Mouse (Mus musculus) E14TG2a.4 (cell line): ENCODE data around the gene Strn.

Experiments used
- CTCF ChIP-seq: conservative IDR thresholded peaks from 2 replicates; pipeline ENCODE4 v1.5.1; 2014; ENCODE audit warnings: low read length
- POU5F1 ChIP-seq: IDR thresholded peaks from 2 replicates; pipeline ENCODE4 v1.6.1; 2014; ENCODE audit warnings: low read length, borderline replicate concordance

DNA sequence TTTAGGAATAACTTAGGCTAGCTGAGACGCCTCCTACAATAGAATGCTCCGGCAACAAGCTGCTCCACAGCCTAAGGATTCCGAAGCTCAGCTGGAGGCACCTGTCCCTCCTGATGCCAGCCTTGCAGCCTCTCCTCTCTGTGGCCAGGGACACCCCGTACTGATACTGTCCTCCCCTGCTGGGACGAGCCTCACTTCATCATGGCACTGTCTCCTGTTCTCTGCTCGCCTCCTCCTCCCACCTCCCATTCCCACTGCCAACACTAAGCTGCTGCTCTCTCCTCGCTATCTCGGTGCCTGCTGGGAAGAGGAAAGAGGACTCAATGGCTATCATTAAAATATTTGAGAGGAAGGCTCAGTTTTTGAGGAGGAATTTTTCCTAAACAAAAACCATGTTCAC lies 30.6 kb upstream of the Strn start:
- TF ChIP-seq CTCF, result no peak
- TF ChIP-seq POU5F1, result no peak
